Mouse (Mus musculus) CH12.LX (cell line): ENCODE measurements at regions not wholly inside any gene's neighbourhood (a gene's known extent, or its start where the extent isn't known, plus 50 kb on each side); places are given as distances from the start of the nearest gene placed in this dataset.

Source experiments
- DNase-seq: peaks from one replicate; pipeline ENCODE4 v3.0.0-alpha.2; 2013; ENCODE audit errors: extremely low read depth
- H3K27ac ChIP-seq: 2 replicates; pipeline ENCODE4 v1.5.1; 2012; ENCODE audit warnings: low read depth, mild to moderate bottlenecking, control low read depth, moderate library complexity; ENCODE audit not compliant: insufficient read depth
- H3K27me3 ChIP-seq: replicated peaks from 2 replicates; pipeline ENCODE3; 2012; ENCODE audit warnings: inconsistent platforms
- H3K36me3 ChIP-seq, 2 experiments: replicated peaks in 1 of 2; 2 replicates each; pipeline versions ENCODE3 to v1.6.1; 2012; ENCODE audit warnings: inconsistent platforms in 1 of 2, low read length in 1 of 2, mild to moderate bottlenecking in 1 of 2, mixed read lengths in 1 of 2, moderate library complexity in 1 of 2; ENCODE audit not compliant: control insufficient read depth in 1 of 2, insufficient read depth in 1 of 2
- H3K4me1 ChIP-seq, 2 experiments: 2 replicates each; pipeline ENCODE4 v1.6.1; 2012; ENCODE audit warnings: inconsistent platforms in 1 of 2, moderate library complexity in 1 of 2; ENCODE audit not compliant: insufficient read depth in 2 of 2, control insufficient read depth in 1 of 2
- H3K4me2 ChIP-seq: 2 replicates; pipeline ENCODE4 v1.6.1; 2012; ENCODE audit warnings: low read depth, mild to moderate bottlenecking, control low read depth; ENCODE audit not compliant: poor library complexity, insufficient read depth, severe bottlenecking
- H3K4me3 ChIP-seq, 3 experiments: fragments of 150-350 bp in 1 of 3; sonication (generic) in 1 of 3; replicated peaks in 1 of 3; 2 replicates each; pipeline versions ENCODE3 to v1.5.1; 2011 to 2012; ENCODE audit warnings: low read depth in 2 of 3, low read length in 2 of 3, mild to moderate bottlenecking in 2 of 3, moderate library complexity in 2 of 3, control low read depth in 1 of 3, improper control_type of control experiment in 1 of 3, inconsistent platforms in 1 of 3, mixed read lengths in 1 of 3; ENCODE audit not compliant: poor library complexity in 1 of 3
- H3K79me2 ChIP-seq: replicated peaks from 2 replicates; pipeline ENCODE4 v1.6.1; 2012; ENCODE audit warnings: mild to moderate bottlenecking, moderate library complexity; ENCODE audit not compliant: control insufficient read depth, poor library complexity, insufficient read depth, severe bottlenecking; ENCODE audit errors: extremely low read depth
- H3K9ac ChIP-seq: 2 replicates; pipeline ENCODE4 v1.6.1; 2012; ENCODE audit warnings: low read depth, mild to moderate bottlenecking, control low read depth, moderate library complexity; ENCODE audit not compliant: insufficient read depth
- H3K9me3 ChIP-seq: replicated peaks from 2 replicates; pipeline ENCODE3; 2012; ENCODE audit warnings: low read length, inconsistent platforms, mixed read lengths
- CHD2 ChIP-seq: IDR thresholded peaks from 2 replicates; pipeline ENCODE4 v1.6.1; 2011; ENCODE audit warnings: low read length, improper control_type of control experiment
- E2F4 ChIP-seq: IDR thresholded peaks from 2 replicates; pipeline ENCODE4 v1.6.1; 2011; ENCODE audit warnings: low read depth, low read length, improper control_type of control experiment; ENCODE audit not compliant: insufficient replicate concordance
- ELF1 ChIP-seq: IDR thresholded peaks from 2 replicates; pipeline ENCODE4 v1.6.1; 2014; ENCODE audit warnings: low read depth, mild to moderate bottlenecking, inconsistent platforms, low read length, improper control_type of control experiment
- HCFC1 ChIP-seq: IDR thresholded peaks from 2 replicates; pipeline ENCODE4 v1.6.1; 2012; ENCODE audit warnings: low read depth, mild to moderate bottlenecking, inconsistent platforms, low read length, improper control_type of control experiment
- JUN ChIP-seq: IDR thresholded peaks from 2 replicates; pipeline ENCODE4 v1.6.1; 2011; ENCODE audit warnings: low read depth, mild to moderate bottlenecking, low read length, improper control_type of control experiment, moderate library complexity; ENCODE audit not compliant: insufficient read depth
- KAT2A ChIP-seq: IDR thresholded peaks from 2 replicates; pipeline ENCODE4 v1.6.1; 2012; ENCODE audit warnings: low read length, improper control_type of control experiment, inconsistent platforms; ENCODE audit not compliant: insufficient replicate concordance
- MAFK ChIP-seq: IDR thresholded peaks from 2 replicates; pipeline ENCODE4 v1.6.1; 2011; ENCODE audit warnings: low read length, improper control_type of control experiment; ENCODE audit not compliant: insufficient replicate concordance
- MXI1 ChIP-seq: IDR thresholded peaks from 2 replicates; pipeline ENCODE4 v1.6.1; 2011; ENCODE audit warnings: mild to moderate bottlenecking, low read depth, low read length, improper control_type of control experiment
- MYC ChIP-seq: IDR thresholded peaks from 2 replicates; pipeline ENCODE4 v1.6.1; 2011; ENCODE audit warnings: low read depth, mild to moderate bottlenecking, improper control_type of control experiment, low read length
- NRF1 ChIP-seq: IDR thresholded peaks from 2 replicates; pipeline ENCODE4 v1.6.1; 2014; ENCODE audit warnings: low read depth, mild to moderate bottlenecking, inconsistent platforms, low read length, improper control_type of control experiment, moderate library complexity
- PAX5 ChIP-seq: IDR thresholded peaks from 2 replicates; pipeline ENCODE4 v1.6.1; 2012; ENCODE audit warnings: low read length, inconsistent platforms, mixed read lengths
- POLR2A ChIP-seq: IDR thresholded peaks from 2 replicates; pipeline ENCODE4 v1.6.1; 2011; ENCODE audit warnings: low read depth, mild to moderate bottlenecking, improper control_type of control experiment, low read length
- RCOR1 ChIP-seq: conservative IDR thresholded peaks from 2 replicates; pipeline ENCODE4 v1.6.1; 2012; ENCODE audit warnings: low read depth, mild to moderate bottlenecking, inconsistent platforms, low read length, improper control_type of control experiment
- TBP ChIP-seq: conservative IDR thresholded peaks from 2 replicates; pipeline ENCODE4 v1.6.1; 2011; ENCODE audit warnings: low read depth, low read length, improper control_type of control experiment
- ZKSCAN1 ChIP-seq: IDR thresholded peaks from 2 replicates; pipeline ENCODE4 v1.6.1; 2012; ENCODE audit warnings: low read depth, inconsistent platforms, low read length, improper control_type of control experiment, borderline replicate concordance
- dilution Hi-C: fragments of 300-500 bp; cut with MboI; formaldehyde crosslinking; loops from 2 replicates; pipeline ENCODE4 v1.14.3; 2020; ENCODE audit warnings: low sequenced_read_pairs; ENCODE audit not compliant: extremely low pct_unique_long_range_greater_than_20kb, extremely low pct_ligation_motif_present
- in situ Hi-C: fragments of 300-500 bp; cut with MboI; formaldehyde crosslinking; loops from 3 replicates; pipeline ENCODE4 v1.14.3; 2019; ENCODE audit warnings: low sequenced_read_pairs, low pct_ligation_motif_present, low pct_unique_long_range_greater_than_20kb, mixed read lengths

GRCm38 (mm10) chr8:34670930-34671715, 559.6 kb upstream of the Gm10131 start (continued):
- TF ChIP-seq JUN: peak; percentile 46; the same call in 1 of the 2 replicates

GRCm38 (mm10) chr8:34669146-34669545, 557.6 kb upstream of the Gm10131 start:
- dilution Hi-C loops: no loop called here
- H3K27ac ChIP-seq: no peak overlapping the region
- H3K4me2 ChIP-seq: no peak overlapping the region
- no peaks in the 10 kb centered on the region for H3K9me3 ChIP-seq
- no peak for DNase-seq
- peaks cover 12 to 52% of the 10 kb centered on the region in 2 experiments for H3K4me1 ChIP-seq
- H3K27me3 ChIP-seq: no peaks in the 10 kb centered on the region
- TF ChIP-seq CHD2 (no peak), MAFK (peak; percentile 66)
- TF ChIP-seq, all 38 proteins: peak for 1
- H3K9ac ChIP-seq: no peak overlapping the region
- no peaks in the 10 kb centered on the region for H3K79me2 ChIP-seq
- no peak overlapping the region for H3K4me3 ChIP-seq
- no peaks in the 10 kb centered on the region for H3K36me3 ChIP-seq
- in situ Hi-C loops: no loop called here

GRCm38 (mm10) chr8:34664429-34664828, 552.9 kb upstream of the Gm10131 start:
- Histone ChIP-seq H3K4me1 (peaks cover 0 to 24% of the 10 kb centered on the region in 2 experiments; a peak in 2 of 4 replicates), H3K79me2 (no peaks in the 10 kb centered on the region), H3K9ac (no peak overlapping the region), H3K27ac (no peak overlapping the region), H3K27me3 (no peaks in the 10 kb centered on the region), H3K36me3 (no peaks in the 10 kb centered on the region), H3K4me2 (no peak overlapping the region), H3K9me3 (no peaks in the 10 kb centered on the region), H3K4me3 (no peak overlapping the region)
- in situ Hi-C loops: no loop called here
- dilution Hi-C loops: no loop called here
- no peak for DNase-seq
- TF ChIP-seq MXI1 (no peak), MYC (no peak), RCOR1 (no peak), ELF1 (no peak), ZKSCAN1 (no peak), KAT2A (no peak)

- H3K27me3 ChIP-seq: no peaks in the 10 kb centered on the region
- H3K4me1 ChIP-seq: peaks cover 0 to 8% of the 10 kb centered on the region in 2 experiments; a peak in 1 of 4 replicates
- dilution Hi-C loops (no loop called here), in situ Hi-C loops (no loop called here)
- no peak overlapping the region for H3K9ac ChIP-seq
- TF ChIP-seq HCFC1 (no peak), TBP (no peak), PAX5 (no peak), NRF1 (no peak), E2F4 (no peak), POLR2A (no peak), MAFK (no peak)
- no peak for DNase-seq
- H3K79me2 ChIP-seq: no peaks in the 10 kb centered on the region
- no peak overlapping the region for H3K27ac ChIP-seq
- no peak overlapping the region for H3K4me3 ChIP-seq
- H3K36me3 ChIP-seq: no peaks in the 10 kb centered on the region
- no peak overlapping the region for H3K4me2 ChIP-seq
- H3K9me3 ChIP-seq: no peaks in the 10 kb centered on the region
Measured at GRCm38 (mm10) chr8:34662532-34662931, 551.0 kb upstream of the Gm10131 start.
